ENCODE assay signal across 26 mouse cellular contexts in the genomic region with DNA sequence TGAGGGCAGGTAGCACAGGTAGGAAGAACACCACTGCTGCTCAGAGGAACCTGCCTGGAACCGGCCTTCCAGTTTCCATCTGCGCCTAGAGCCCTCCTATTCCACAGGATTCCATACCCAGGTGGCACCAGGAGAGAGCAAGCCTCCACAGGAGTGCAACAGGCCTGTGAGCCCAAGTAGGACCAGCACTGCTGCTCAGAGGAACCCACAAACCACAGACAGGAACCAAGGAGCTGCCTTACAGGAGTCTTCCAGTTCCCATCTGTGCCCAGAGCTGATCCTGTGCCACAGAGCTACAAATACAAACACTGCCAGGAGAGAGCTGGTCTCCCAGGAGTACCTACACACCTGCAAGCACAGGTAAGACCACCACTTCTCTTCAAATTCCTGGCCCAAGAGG.
"Had no signal": no experiment of that assay in that cellular context is flagged by ENCODE, and none has a peak within 500 bp of the region (broad histone marks: within the 10 kb centered on the region; RNA-seq: fewer than 3 reads in every experiment).

No protein-coding gene starts in this region.

- H3K4me1 ChIP-seq: liver, embryonic 12.5 days had no signal

- H3K4me2 ChIP-seq: heart, embryonic 11.5 days; heart, embryonic 13.5 days; heart, embryonic 15.5 days; hindbrain, embryonic 13.5 days; hindbrain, embryonic 15.5 days; limb, embryonic 13.5 days; limb, embryonic 15.5 days; liver, embryonic 12.5 days had no signal

- H3K9me3 ChIP-seq: heart, embryonic 13.5 days; heart, embryonic 15.5 days; hindbrain, embryonic 13.5 days; hindbrain, embryonic 15.5 days; limb, embryonic 13.5 days; limb, embryonic 15.5 days; liver, embryonic 12.5 days had no signal

- H3K4me3 ChIP-seq: gastrocnemius, adult 2 months; heart, adult 2 months; heart, embryonic 13.5 days; heart, embryonic 15.5 days; hindbrain, embryonic 13.5 days; hindbrain, embryonic 15.5 days; layer of hippocampus, adult 2 months; limb, embryonic 13.5 days; limb, embryonic 15.5 days; liver, embryonic 12.5 days had no signal

- ATAC-seq: hindbrain, postnatal 0 days; intestine, embryonic 16.5 days; liver, embryonic 12.5 days had no signal

- DNase-seq: gastrocnemius, adult 2 months; gastrocnemius, postnatal 10 days; gastrocnemius, postnatal 25 days; heart, adult 11 months; heart, adult 2 months; heart, postnatal 14 days; heart, postnatal 36 days; kidney, adult 18-20 months; kidney, adult 8-10 months; kidney, postnatal 10 days; kidney, postnatal 25 days; kidney, postnatal 4 days; layer of hippocampus, postnatal 36 days; left cerebral cortex, postnatal 4 days had no signal

- H3K27ac ChIP-seq: gastrocnemius, adult 2 months; heart, adult 2 months; heart, embryonic 13.5 days; heart, embryonic 15.5 days; hindbrain, embryonic 13.5 days; hindbrain, embryonic 15.5 days; hindbrain, postnatal 0 days; layer of hippocampus, adult 2 months; limb, embryonic 13.5 days; limb, embryonic 15.5 days; liver, embryonic 12.5 days; liver, embryonic 14.5 days had no signal

- H3K9ac ChIP-seq: heart, embryonic 13.5 days; heart, embryonic 15.5 days; hindbrain, embryonic 13.5 days; hindbrain, embryonic 15.5 days; limb, embryonic 13.5 days; limb, embryonic 15.5 days; liver, embryonic 12.5 days; liver, embryonic 14.5 days had no signal

- H3K27me3 ChIP-seq: heart, embryonic 13.5 days; heart, embryonic 15.5 days; hindbrain, embryonic 13.5 days; hindbrain, embryonic 15.5 days; limb, embryonic 13.5 days; limb, embryonic 15.5 days; liver, embryonic 12.5 days had no signal

- H3K36me3 ChIP-seq: heart, embryonic 13.5 days; heart, embryonic 15.5 days; hindbrain, embryonic 13.5 days; hindbrain, embryonic 15.5 days; limb, embryonic 13.5 days; limb, embryonic 15.5 days; liver, embryonic 12.5 days had no signal
